Mouse (Mus musculus) hindbrain, embryonic 14.5 days (tissue): ENCODE results near the gene Uqcrq. TPM values are rescaled to one million over a fixed set of nuclear protein-coding genes. Genes with fewer than 3 reads are reported as not detected.

Source experiments
- ATAC-seq: fragments of 200-750 bp; cut with Nextera tagmentation; 2 replicates; pipeline ENCODE4 v1.8.0; 2017; ENCODE audit warnings: moderate number of reproducible peaks, mild to moderate bottlenecking, moderate TSS enrichment, moderate library complexity; ENCODE audit not compliant: low FRiP score
- DNase-seq: peaks from one replicate; pipeline ENCODE4 v3.0.0-alpha.2; 2015; ENCODE audit warnings: low spot score
- H3K27ac ChIP-seq: fragments of 300-500 bp; sonication (generic); 2 replicates; pipeline ENCODE4 v1.5.1; 2014; ENCODE audit warnings: mild to moderate bottlenecking, moderate library complexity
- H3K27me3 ChIP-seq: fragments of 300-500 bp; sonication (generic); 2 replicates; pipeline ENCODE4 v1.6.1; 2014; ENCODE audit warnings: mild to moderate bottlenecking, low read length, mixed read lengths; ENCODE audit not compliant: control insufficient read depth, insufficient read depth
- H3K36me3 ChIP-seq: fragments of 300-500 bp; sonication (generic); replicated peaks from 2 replicates; pipeline ENCODE4 v1.6.1; 2014; ENCODE audit not compliant: control insufficient read depth, insufficient read depth
- H3K4me1 ChIP-seq: fragments of 300-500 bp; sonication (generic); replicated peaks from 2 replicates; pipeline ENCODE4 v1.6.1; 2014; ENCODE audit warnings: antibody characterized with exemption, low read length, mixed read lengths; ENCODE audit not compliant: control insufficient read depth, insufficient read depth
- H3K4me2 ChIP-seq: fragments of 300-500 bp; sonication (generic); replicated peaks from 2 replicates; pipeline ENCODE4 v1.6.1; 2014; ENCODE audit warnings: mild to moderate bottlenecking, moderate library complexity
- H3K4me3 ChIP-seq: fragments of 300-500 bp; sonication (generic); replicated peaks from 2 replicates; pipeline ENCODE4 v1.5.1; 2014; ENCODE audit warnings: mild to moderate bottlenecking, low read length
- H3K9ac ChIP-seq: fragments of 300-500 bp; sonication (generic); 2 replicates; pipeline ENCODE4 v1.6.1; 2014
- H3K9me3 ChIP-seq: fragments of 300-500 bp; sonication (generic); 2 replicates; pipeline ENCODE4 v1.6.1; 2016; ENCODE audit warnings: low read length; ENCODE audit not compliant: control insufficient read depth
- WGBS: fragments of 180-500 bp; shearing (Covaris S2); extraction: QIAGEN DNeasy Blood & Tissue Kit; methylation state at CpG from one replicate; pipeline ENCODE4 v1.1.7; 2014; 5-methylcytosine and 5-hydroxymethylcytosine counted together
- polyA plus RNA-seq: library from polyadenylated mRNA; unstranded; fragments of >200 nt; fragmentation: Nextera tagmentation; extraction: Ambion mirVana; gene quantifications from 2 replicates; pipeline ENCODE4 v1.2.1, GENCODE M21; 2014

Uqcrq gene
- polyA plus RNA-seq, 1 experiment from 2014 or later, result 866 TPM

GRCm38 (mm10) chr11:53469294-53469967 is 38.8 kb upstream of the Uqcrq start:
- Histone ChIP-seq H3K27me3 (peaks cover 51% of the 10 kb centered on the region), H3K4me2 (peak overlapping the region; percentile 51), H3K4me3 (no peak overlapping the region), H3K27ac (no peak overlapping the region), H3K9me3 (no peaks in the 10 kb centered on the region), H3K4me1 (peaks cover 8% of the 10 kb centered on the region; the same call in 1 of the 2 replicates), H3K9ac (no peak overlapping the region), H3K36me3 (no peaks in the 10 kb centered on the region)
- WGBS, result 27% methylated on average over 16 of the region's 16 CpGs
- no peak for ATAC-seq
- no peak for DNase-seq

GRCm38 (mm10) chr11:53466231-53466971 is 35.8 kb upstream of the Uqcrq start:
- Histone ChIP-seq H3K4me1 (peaks cover 8% of the 10 kb centered on the region; the same call in 1 of the 2 replicates), H3K9me3 (no peaks in the 10 kb centered on the region), H3K9ac (peak overlapping the region; percentile 47; the same call in 1 of the 2 replicates), H3K4me3 (peak overlapping the region; percentile 25), H3K27me3 (peaks cover 68% of the 10 kb centered on the region), H3K27ac (no peak overlapping the region), H3K4me2 (peak overlapping the region; percentile 54), H3K36me3 (no peaks in the 10 kb centered on the region)
- DNase-seq, result peak; percentile 79
- no peak for ATAC-seq
- 5% methylated on average over 40 of the region's 40 CpGs for WGBS

GRCm38 (mm10) chr11:53463551-53464424 is 33.2 kb upstream of the Uqcrq start:
- ATAC-seq (no peak), DNase-seq (no peak)
- H3K27me3 ChIP-seq, result peaks cover 87% of the 10 kb centered on the region

GRCm38 (mm10) chr11:53461727-53462126 is 31.1 kb upstream of the Uqcrq start:
- WGBS, result 33% methylated on average over 5 of the region's 5 CpGs
- Histone ChIP-seq H3K36me3 (no peaks in the 10 kb centered on the region), H3K9me3 (no peaks in the 10 kb centered on the region), H3K27me3 (peaks cover 89% of the 10 kb centered on the region), H3K9ac (no peak overlapping the region), H3K4me2 (no peak overlapping the region), H3K27ac (no peak overlapping the region), H3K4me1 (peaks cover 3% of the 10 kb centered on the region; the same call in 1 of the 2 replicates), H3K4me3 (no peak overlapping the region)
- DNase-seq (no peak), ATAC-seq (no peak)

More at GRCm38 (mm10) chr11:53463551-53464424, 33.2 kb upstream of the Uqcrq start:
- no peaks in the 10 kb centered on the region for H3K9me3 ChIP-seq
- WGBS, result 8% methylated on average over 55 of the region's 55 CpGs
- H3K36me3 ChIP-seq, result no peaks in the 10 kb centered on the region
- no peaks in the 10 kb centered on the region; the same call in 1 of the 2 replicates for H3K4me1 ChIP-seq
- H3K4me3 ChIP-seq, result peak overlapping the region; percentile 34
- peak overlapping the region; percentile 50 for H3K9ac ChIP-seq
- H3K4me2 ChIP-seq, result peak overlapping the region; percentile 67
- no peak overlapping the region for H3K27ac ChIP-seq

- Histone ChIP-seq H3K36me3 (no peaks in the 10 kb centered on the region), H3K9ac (no peak overlapping the region), H3K4me2 (no peak overlapping the region), H3K9me3 (no peaks in the 10 kb centered on the region), H3K4me3 (no peak overlapping the region), H3K27ac (no peak overlapping the region), H3K27me3 (peaks cover 90% of the 10 kb centered on the region), H3K4me1 (peaks cover 3% of the 10 kb centered on the region; the same call in 1 of the 2 replicates)
- no peak for DNase-seq
- 93% methylated on average over 3 of the region's 3 CpGs for WGBS
- no peak for ATAC-seq
Observed at GRCm38 (mm10) chr11:53460192-53460591, 29.6 kb upstream of the Uqcrq start.

GRCm38 (mm10) chr11:53458996-53459395 is 28.4 kb upstream of the Uqcrq start:
- no peak for ATAC-seq
- H3K4me2 ChIP-seq, result no peak overlapping the region
- H3K27ac ChIP-seq, result no peak overlapping the region
- no peak overlapping the region for H3K9ac ChIP-seq
- no peak overlapping the region for H3K4me3 ChIP-seq
- peaks cover 3% of the 10 kb centered on the region; the same call in 1 of the 2 replicates for H3K4me1 ChIP-seq
- no peaks in the 10 kb centered on the region for H3K9me3 ChIP-seq
- WGBS, result 63% methylated on average over 3 of the region's 3 CpGs
- no peak for DNase-seq
- peaks cover 82% of the 10 kb centered on the region for H3K27me3 ChIP-seq
- no peaks in the 10 kb centered on the region for H3K36me3 ChIP-seq

GRCm38 (mm10) chr11:53457372-53457954 is 26.8 kb upstream of the Uqcrq start:
- H3K36me3 ChIP-seq, result no peaks in the 10 kb centered on the region
- peaks cover 67% of the 10 kb centered on the region for H3K27me3 ChIP-seq
- peaks cover 3% of the 10 kb centered on the region; the same call in 1 of the 2 replicates for H3K4me1 ChIP-seq
- H3K4me2 ChIP-seq, result peak overlapping the region; percentile 60
- WGBS, result 5% methylated on average over 29 of the region's 29 CpGs
- peak overlapping the region; percentile 45 for H3K9ac ChIP-seq
- ATAC-seq (no peak), DNase-seq (no peak)
- no peaks in the 10 kb centered on the region for H3K9me3 ChIP-seq
- peak overlapping the region; percentile 35 for H3K4me3 ChIP-seq
- no peak overlapping the region for H3K27ac ChIP-seq

GRCm38 (mm10) chr11:53456474-53457371 is 26.1 kb upstream of the Uqcrq start, which contains the start of the genes Gm10447 and Shroom1:
Gene Gm10447, minus strand, starts transcription at chr11:53457110.
Gene Shroom1, plus strand, starts transcription at chr11:53457205.
- Histone ChIP-seq H3K27ac (no peak within 1 kb of the TSS), H3K27me3 (peaks cover 59% of the 10 kb centered on the region), H3K4me2 (peak within 1 kb of the TSS; percentile 60), H3K4me3 (peak within 1 kb of the TSS; percentile 35), H3K4me1 (peaks cover 3% of the 10 kb centered on the region; the same call in 1 of the 2 replicates), H3K9ac (peak within 1 kb of the TSS; percentile 45), H3K9me3 (no peaks in the 10 kb centered on the region), H3K36me3 (no peaks in the 10 kb centered on the region)
- ATAC-seq (peak; percentile 31; the same call in 1 of the 2 replicates), DNase-seq (no peak)
- WGBS, result 5% methylated on average over 42 of the region's 42 CpGs
